Mouse (Mus musculus) ES-Bruce4 (cell line): ENCODE results near the gene 9530068E07Rik.

Experiments used
- CTCF ChIP-seq: IDR thresholded peaks from one replicate; pipeline ENCODE4 v1.8.1; 2011; ENCODE audit warnings: low read depth, low read length
- EP300 ChIP-seq: IDR thresholded peaks from 2 replicates; pipeline ENCODE4 v1.6.1; 2011; ENCODE audit warnings: low read depth, low read length; ENCODE audit not compliant: insufficient read depth

- TF ChIP-seq EP300 (no peak), CTCF (no peak)
These were observed 51.0 kb downstream of the 9530068E07Rik start for GRCm38 (mm10) chr11:52447242-52447641.
